Mouse (Mus musculus) v-Abl transformed pro-B cells (cell line): ENCODE data around the gene Ak8.

ENCODE experiments used
- in situ Hi-C, 2 experiments: fragments of 400-800 bp; cut with MboI; formaldehyde crosslinking; loops; one replicate each; pipeline ENCODE4 v1.15.1; 2025; ENCODE audit not compliant: unreplicated experiment in 2 of 2

The Ak8 gene

DNA sequence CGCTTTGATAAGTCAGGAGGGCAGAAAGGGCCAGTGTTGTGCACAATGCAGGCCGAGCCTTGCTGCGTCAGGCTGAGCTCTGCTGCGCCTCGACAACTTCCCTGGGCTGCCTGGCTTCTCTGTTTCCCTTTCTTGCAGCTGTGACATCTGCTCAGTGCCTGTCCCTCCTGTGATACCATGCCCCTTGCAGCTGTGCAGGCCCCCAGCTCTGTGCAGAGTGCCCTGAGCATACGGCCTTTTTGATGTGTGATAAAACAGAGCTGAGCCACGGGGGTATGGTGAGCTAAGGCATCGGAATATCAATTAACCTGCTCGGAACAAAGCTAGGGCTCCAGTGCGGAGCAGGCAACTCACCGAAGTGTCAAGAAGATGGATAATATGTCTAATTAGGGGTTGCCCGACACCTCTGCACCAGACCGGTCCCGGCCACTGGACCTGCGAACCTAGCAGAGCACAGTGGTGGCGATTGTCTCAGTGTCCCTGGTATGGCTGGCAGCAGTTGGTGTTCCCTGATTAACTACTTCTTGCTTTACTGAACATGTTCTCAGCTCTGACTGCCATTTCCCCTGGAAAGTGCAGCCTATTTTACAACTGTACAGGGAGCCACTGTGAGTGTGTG is 27.9 kb downstream of the Ak8 start:
- in situ Hi-C loops: no loop called here

DNA sequence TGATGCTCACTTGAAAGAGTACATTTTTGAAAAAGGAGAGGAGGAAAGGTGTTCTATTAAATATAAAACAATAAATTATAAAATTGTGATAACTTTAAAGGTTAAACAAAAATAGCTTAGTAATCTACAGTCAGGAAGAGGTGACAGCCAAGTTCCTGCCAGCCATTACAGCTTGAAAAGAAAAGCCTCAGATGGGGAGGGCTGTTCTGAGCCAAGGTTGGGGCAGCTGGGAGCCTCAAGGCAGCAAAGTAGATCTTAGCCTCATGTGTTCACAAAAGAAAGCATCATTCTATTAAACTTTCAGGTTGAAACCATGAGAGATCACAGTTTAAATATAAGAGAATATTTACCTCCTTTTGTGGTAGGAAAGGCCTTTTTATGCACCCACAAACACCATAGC is 30.7 kb downstream of the Ak8 start:
- in situ Hi-C loops: no loop called here

DNA sequence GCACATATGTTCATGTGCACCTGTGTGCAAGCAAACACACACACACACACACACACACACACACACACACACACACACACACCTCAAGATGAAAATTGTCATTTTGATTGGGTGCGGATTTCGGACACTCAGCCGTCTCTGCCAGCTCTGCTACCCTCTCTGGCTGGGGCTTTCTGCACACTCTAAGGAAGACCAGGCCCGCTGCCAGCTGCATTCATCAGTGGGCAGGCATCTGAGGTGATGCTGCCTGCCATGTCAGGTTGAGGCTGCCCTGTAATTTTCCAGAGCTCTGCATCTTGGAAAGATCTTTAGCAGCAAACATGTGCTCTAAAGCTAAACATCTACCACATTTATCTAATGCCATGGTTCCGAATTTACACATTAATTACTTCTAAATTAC is 37.1 kb downstream of the Ak8 start:
- in situ Hi-C loops: no loop called here

DNA sequence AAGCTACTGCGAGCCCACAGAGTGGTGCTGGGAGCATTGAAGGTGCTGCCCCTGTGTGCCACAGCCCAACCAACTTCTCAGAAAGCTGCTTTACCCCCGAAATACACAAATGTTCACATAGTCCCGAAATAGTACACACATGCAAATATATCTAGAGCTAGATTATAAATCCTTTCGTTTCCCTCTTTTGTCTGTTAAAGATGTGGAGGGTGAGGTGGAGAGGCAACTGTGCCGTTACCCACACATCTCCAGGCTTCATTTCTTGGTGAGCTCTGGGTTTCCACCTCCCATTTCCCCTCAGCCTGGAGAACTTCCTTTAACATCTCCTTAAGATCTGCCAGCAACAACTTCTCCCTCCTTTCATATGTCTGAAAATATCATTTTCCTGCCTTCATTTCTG is 40.2 kb downstream of the Ak8 start:
- in situ Hi-C loops: no loop called here

DNA sequence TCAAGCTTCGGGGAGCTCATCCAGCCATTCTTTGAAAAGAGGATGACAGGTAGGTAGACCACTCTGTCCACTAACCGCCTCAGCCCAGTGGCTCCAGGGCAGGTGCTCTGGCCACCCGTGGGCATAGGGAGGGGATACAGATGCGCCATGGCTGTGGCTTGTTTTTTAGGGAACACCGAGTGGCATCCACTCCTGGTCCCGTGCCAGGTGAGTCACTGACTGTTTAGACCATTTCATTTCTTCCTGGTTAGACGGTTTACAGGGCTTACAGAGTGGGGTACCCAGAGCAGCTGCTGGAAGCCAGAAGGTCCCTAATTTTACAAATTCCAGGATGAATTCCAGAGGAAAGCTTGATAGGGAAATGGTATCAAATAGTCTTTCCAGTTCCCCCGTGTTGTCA is 42.7 kb downstream of the Ak8 start:
- in situ Hi-C loops: no loop called here

DNA sequence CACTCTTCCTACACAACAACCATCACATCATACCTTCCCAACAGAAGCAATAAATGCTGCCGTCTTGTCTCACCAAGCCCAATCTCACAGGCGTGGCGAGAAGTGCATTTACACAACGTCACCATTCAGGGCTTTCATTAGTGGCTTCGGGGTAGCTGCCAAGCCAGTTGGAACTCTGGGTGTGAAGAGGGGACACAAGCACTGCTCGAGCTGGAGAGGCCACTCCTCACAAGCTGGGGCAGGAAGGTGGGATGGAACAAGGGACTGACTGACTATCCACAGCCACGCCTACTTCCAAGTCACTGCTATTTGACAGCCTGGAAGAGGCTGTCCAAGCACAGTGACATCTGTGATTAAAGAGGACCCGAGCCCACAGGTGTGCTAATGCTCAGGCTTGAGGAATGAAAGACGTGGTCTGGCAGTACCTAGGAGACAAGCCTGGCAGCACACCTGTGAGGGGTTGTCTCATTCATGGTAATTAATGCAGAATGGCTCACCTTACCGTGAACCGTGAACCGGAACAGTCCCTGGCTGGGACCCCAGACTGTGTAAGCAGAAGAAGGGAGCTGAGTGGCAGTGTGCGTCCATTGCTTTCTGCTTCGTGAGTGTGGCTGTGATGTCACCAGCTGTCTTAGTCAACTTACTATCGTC is 46.8 kb downstream of the Ak8 start:
- in situ Hi-C loops: no loop called here

DNA sequence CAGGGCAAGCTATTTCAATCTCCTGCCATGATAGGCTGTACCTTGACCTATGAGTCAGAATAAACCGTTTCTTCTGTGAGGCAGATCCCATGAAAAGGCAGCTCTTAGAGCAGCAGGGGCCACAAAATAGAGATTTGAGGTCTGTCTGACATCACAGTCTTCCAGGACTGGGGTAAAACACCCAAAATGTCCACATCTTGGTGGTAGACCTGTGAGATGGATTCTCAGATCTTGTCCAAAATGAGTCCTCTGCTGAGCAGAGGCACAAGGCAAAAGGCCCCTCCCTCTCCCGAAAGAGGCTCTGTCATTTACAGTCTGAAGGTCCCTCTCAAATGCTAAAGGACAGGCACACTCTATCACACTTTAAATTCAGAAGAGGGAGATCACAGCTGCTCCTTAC is 47.7 kb downstream of the Ak8 start:
- in situ Hi-C loops: no loop called here

DNA sequence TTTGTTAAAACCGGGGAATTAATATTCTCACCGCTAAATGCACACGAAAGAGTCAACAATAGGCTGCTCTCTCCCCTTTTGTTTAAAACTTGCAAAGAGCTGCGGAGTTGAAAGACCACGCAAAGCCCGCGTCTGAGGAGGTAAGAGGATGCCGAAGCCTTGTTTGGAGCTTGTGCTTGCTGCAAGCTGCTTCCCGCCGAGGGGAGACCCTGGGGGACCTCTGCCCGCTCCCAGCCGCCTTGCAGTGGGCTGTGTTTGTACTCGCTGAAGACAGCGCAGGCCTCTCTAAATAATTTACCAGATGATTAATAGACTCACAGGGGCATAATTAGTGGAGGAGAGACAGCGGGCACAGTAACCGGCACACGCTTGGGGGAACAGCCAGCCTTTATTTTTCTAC is 51.2 kb downstream of the Ak8 start:
- in situ Hi-C loops: loop anchor here (5.0 to 10.0 kb wide), 4 partner anchors 69 to 854 kb away; no protein-coding TSS in a partner anchor

DNA sequence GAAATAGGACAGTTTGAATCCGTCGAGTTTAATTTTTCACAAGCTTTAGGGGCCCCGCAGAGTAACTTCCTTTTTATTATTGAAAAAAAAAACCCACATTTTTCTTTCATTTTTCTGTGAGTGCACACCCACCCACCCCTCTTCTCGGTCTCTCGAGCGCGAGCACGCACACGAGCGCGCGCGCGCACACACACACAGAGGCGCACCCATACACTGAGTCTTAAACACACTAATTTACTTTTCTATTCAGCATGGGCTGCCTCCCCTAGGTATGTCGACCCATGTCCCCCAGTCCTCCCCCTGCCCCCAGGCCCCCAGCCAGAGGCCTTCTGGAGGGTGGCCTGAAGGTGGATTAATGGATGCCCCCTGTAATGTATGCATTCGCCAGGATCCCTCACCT is 51.7 kb downstream of the Ak8 start:
- in situ Hi-C loops: loop anchor here (5.0 to 10.0 kb wide), 4 partner anchors 69 to 853 kb away; no protein-coding TSS in a partner anchor

DNA sequence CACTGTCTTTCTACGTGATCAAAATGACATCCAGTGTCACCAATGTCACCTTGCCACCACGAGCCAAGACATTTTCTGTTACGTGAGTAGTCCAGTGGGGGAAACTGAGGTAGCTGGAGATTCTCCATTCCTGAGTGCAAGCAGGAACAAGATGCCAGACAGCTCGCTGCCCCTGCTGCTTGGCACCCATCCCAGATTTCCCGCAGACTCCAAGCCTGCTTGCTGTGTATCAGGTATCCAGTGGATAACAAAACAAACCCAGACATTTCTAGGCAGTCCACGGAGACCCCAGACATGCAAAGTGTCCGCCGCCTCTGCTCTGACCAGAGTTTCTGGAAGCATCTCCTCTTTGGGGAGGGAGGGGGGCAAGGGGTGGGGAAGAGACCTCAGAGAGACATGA is 52.4 kb downstream of the Ak8 start:
- in situ Hi-C loops: loop anchor here (5.0 to 10.0 kb wide), 4 partner anchors 70 to 852 kb away; no protein-coding TSS in a partner anchor

DNA sequence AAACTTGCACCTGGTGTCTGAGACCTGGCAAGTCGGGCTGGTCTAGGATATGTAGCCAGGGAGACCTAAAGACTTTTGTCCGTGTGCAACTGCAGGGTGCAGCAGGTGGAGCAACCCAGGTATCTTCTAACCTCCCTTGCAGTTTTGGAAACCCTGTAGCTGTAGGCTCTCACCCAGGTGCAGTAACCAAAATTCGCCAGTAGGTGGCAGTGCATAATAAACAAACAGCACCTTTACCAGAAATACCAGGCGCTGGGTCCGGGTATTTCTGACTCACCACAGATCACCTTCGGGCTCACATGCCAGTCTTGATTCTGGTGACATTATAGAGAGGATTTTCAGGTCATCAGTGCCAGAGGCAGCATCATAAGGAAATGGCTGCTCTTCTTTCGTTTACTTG is 55.5 kb downstream of the Ak8 start:
- in situ Hi-C loops: loop anchor here (5.0 to 10.0 kb wide), 6 partner anchors 107 to 849 kb away; no protein-coding TSS in a partner anchor

DNA sequence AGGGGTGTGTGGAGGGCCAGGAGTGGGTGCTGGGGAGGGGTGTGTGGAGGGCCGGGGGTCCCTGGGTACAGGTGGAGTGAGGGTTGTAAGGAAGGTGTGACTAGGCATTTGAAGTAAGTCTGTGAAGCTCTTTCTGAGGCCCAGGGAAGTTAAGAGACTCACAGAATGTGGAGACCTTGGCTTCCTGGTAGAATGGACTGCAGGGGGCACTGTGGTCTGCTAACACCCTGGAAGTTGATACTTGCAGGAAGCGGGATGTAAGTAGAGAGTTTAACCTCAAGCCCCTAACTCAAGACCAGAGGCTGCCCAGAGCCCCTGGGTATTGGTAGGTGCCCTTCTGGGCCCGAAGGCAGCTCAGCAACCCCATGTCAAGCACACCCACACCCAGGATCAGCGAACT is 56.2 kb downstream of the Ak8 start:
- in situ Hi-C loops: loop anchor here (5.0 to 10.0 kb wide), 6 partner anchors 106 to 849 kb away; no protein-coding TSS in a partner anchor

DNA sequence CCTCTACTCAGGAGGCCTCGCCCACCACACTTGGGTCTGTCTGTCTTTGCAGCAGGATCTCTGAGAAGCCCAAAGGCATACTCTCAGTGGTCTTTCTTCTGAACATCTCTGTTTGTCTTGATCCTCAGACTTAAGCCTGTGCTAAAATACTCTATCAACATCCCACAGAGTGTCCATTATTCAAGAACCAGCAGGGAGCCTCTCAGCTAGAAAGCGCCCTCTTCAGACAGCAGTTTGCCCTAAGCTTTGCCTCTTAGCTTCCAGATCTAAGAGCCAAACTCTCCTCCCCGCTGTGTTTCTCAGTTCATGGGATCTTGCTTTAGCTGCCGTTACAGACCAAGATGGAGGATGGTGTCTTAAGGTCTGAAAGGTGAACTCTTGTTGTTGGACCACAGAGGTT is 59.5 kb downstream of the Ak8 start:
- in situ Hi-C loops: loop anchor here (5.0 to 10.0 kb wide), 6 partner anchors 103 to 845 kb away; no protein-coding TSS in a partner anchor

DNA sequence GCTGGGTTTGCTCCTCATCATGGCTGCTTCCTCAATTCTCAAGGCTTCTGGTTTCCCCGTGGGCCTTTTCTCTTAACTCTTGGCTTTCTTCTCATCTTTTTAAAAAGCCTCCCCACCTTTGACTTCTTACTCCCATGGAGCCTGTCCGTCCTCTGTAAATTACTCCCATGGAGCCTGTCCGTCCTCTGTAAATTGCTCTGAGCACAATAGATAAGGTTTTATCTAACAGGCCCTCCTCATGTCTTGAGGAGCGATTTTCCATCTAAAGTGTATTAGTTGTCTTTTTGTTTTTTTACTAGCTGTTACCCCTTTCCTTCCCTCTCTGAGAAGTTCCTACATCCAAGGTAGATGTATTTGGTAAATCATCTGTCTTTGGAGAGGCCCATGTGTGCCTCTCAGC is 66.6 kb downstream of the Ak8 start:
- in situ Hi-C loops: no loop called here

DNA sequence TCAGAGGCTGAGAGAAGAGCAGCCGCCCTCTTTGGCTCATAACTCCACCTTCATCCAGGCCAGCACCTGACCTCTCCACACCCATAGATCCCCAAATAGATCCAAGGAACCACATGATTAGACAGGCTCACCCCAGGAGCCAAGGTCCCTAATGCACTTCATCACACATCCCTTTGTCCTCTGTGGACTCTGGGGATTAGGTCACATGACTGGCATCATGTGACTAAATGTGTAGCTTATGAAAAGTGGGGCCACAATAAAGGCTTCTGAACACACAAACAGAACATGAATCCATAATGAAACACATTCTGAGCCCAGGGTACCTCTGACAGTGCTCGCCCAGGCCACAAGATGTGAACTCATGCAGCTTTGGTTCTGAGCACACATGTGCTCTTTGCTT is 67.1 kb downstream of the Ak8 start:
- in situ Hi-C loops: no loop called here

DNA sequence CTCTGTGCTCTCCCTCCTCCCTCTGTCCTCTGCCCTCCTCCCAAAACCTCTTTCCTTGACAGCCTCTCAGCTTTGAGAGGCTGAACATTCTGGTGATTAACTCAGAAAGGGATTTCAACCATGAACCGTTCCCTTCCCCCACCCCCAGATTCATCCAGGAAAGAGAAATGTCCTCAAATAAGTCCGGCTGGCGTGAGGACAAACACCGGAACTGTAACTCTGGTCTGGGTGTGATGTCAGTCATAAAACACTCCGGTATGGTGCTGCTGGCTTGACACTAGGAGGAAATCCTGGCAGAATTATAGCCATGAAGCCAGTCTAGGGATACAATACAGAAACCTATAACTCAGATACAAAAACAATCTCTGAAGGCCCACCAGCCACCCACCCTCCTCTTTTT is 70.7 kb downstream of the Ak8 start:
- in situ Hi-C loops: no loop called here

DNA sequence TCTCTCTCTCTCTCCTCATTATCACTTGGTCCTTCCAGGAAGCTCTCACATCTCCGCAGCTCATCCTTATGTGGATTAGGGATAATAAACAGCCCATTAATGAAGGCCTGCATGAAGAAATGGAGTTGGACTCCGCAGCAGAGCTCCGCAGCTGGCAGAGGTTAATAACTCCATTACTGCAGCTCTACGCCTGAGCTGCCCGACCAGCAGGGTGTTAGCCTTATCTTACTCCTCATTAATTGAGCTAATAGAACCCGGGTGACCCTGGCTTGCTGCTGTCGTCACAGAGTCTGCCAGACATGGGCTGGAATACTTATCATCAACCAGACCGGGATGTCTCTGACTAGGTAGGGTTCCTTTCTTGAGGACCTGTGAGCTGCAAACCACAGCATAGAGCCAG is 74.1 kb downstream of the Ak8 start:
- in situ Hi-C loops: no loop called here

DNA sequence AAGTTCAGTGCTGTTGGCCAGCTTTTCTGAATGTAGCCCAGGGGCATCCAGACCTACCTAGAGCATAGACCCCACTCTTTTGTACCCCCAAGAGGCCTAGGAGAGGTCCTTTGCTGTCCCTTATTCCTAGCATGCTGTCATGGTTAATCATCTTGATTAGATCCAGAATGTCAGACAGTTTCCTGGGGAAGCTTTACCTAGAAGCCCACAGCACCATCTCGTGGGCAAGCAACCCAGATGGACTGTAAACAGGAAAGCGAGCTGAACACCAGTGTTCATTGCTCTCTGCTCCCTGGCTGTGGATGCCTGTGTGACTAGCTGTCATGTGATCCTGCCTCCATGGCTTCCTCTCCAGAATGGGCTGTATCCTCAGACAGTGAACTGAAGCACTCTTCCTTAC is 76.8 kb downstream of the Ak8 start:
- in situ Hi-C loops: no loop called here

DNA sequence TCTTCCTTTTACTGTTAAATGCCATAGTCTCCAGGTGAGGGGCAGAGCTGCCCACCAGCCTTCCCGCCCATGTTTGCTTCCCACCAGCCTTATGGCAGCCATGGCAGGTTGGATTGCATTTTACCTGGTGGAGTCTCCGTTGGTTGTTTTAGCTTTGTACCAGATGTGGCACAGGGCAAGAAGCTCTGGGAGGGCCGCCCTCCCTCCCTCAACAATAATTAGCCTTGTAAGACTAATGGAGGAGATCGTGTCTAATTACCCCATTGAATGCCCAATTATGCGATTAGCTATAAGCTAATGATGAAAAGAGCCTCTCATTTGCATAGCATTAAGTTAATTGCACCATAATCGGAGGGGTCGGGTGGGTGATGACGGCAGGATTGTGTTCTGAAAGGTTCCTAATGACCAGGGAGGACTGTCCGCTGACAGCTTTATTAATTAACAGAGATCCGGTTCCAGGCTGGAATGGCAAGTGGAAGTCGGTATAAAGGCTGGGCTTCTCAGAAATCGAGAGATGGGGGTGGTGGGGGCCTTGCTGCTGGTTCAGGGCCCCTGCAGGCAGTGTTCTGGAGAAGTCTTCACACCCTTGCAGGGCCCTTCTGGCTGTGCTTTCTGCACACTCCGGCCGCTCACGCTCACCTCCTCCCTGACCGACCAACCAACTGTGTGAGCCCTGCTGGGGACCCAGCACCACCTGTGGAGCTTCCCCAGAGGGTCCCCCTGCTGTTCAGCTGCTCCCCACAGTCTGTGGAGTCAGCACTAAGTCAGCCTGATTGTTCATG is 80.2 kb downstream of the Ak8 start:
- in situ Hi-C loops: no loop called here

DNA sequence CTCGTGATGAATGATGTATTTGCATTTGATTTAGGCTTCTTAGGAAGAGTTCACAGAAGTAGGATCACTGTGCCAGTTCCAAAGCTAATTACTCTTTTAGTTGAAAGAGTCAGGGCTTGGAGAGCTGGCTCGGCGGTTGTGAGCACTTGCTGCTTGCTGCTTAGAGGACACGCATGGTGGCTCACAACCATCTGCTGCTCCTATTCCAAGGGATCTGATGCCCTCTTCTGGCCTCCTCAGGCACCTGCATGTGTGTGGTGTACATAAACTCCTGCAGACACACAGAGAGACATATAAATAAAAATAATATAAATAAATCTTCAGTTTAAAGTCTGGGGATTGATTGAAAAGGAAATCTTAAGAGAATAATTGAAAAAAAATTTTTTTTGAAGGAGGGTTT is 81.3 kb downstream of the Ak8 start:
- in situ Hi-C loops: no loop called here

DNA sequence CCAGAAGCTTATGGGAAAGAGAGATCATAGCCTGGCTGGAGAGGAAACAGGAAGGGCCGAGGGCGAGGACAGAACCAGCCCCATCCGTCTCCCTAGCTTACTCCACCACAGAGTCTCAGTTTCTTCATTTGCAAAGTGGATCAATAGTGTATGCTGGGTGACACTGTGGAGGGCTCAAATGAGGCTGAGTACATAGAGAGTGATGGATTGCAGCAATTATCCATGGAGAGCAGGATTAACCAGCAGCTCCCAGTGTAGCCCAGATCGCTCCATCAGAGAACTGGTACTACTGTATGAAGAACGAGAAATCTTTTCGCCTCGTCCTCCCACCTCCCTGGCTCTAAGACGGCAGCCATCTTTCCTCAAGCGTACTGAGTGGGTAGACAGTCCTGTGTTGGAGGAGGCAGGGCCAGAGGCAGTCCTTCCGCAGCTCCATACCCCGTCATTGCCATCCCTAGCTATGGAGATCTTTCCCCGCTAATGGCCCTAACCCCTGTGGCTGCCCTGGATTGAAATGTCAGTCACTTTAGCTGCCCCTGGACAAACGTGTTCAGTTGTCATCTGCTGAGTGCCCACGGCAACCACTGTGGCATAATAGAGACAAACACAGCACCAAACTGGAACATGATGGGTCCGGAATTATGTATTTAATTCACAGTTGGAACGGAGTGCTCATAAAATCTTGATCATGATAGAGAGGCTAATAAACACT is 86.5 kb downstream of the Ak8 start:
- in situ Hi-C loops: no loop called here
